Mouse (Mus musculus): ENCODE results near the gene Lrfn5.

- TF ChIP-seq HCFC1 (IDR thresholded peaks at IDR 0.05; ENCODE audit: low read depth, low read length), result no peak
- TF ChIP-seq ZKSCAN1 (IDR thresholded peaks at IDR 0.05; ENCODE audit: borderline replicate concordance, low read depth, low read length), result no peak
Observed at GRCm38 (mm10) chr12:61600305-61600704, 77.4 kb downstream of the Lrfn5 start.
